Mouse (Mus musculus): ENCODE measurements around the gene Tmem37. TPM values are rescaled to one million over a fixed set of nuclear protein-coding genes. Genes with fewer than 3 reads are reported as not detected.

Tmem37 gene
- polyA plus RNA-seq, 1 experiment from 2014 or later: 15.7 TPM

- no peak overlapping the region for H3K27ac ChIP-seq (replicated peaks in 1 of 2; ENCODE audit: control insufficient read depth in 1 of 2, insufficient read depth in 1 of 2, low read depth in 2 of 2, low read length in 2 of 2)
- peaks cover 6% of the 10 kb centered on the region; the same call in 1 of the 2 replicates for H3K9me3 ChIP-seq (ENCODE audit: control insufficient read depth, low read length)
- 0 out of 2 replicates have a peak overlapping the region, but pooled peaks have one; percentile 23 for H3K9ac ChIP-seq (ENCODE audit: low read length)
- no peak for ATAC-seq (ENCODE audit: insufficient number of reproducible peaks, insufficient read depth, low FRiP score, low read depth)
- peaks cover 45% of the 10 kb centered on the region for H3K36me3 ChIP-seq (ENCODE audit: control insufficient read depth, insufficient read depth, low read length)
- peak overlapping the region; percentile 87 for H3K4me2 ChIP-seq (ENCODE audit: low read length)
- H3K27me3 ChIP-seq (ENCODE audit: control insufficient read depth, insufficient read depth, low read length): no peaks in the 10 kb centered on the region
- H3K4me1 ChIP-seq (ENCODE audit: control insufficient read depth in 2 of 2, insufficient read depth in 2 of 2, low read length in 2 of 2): peaks cover 17 to 41% of the 10 kb centered on the region in 2 experiments
- H3K4me3 ChIP-seq (ENCODE audit: control insufficient read depth in 1 of 2, insufficient read depth in 1 of 2, low read depth in 1 of 2, low read length in 2 of 2): no peak overlapping the region
- WGBS: 94% methylated on average over 2 of the region's 2 CpGs
These were observed 45.0 kb upstream of the Tmem37 start for GRCm38 (mm10) chr1:120118854-120119253.

GRCm38 (mm10) chr1:120116106-120116505 lies 42.2 kb upstream of the Tmem37 start:
- H3K4me1 ChIP-seq (ENCODE audit: control insufficient read depth in 2 of 2, insufficient read depth in 2 of 2, low read length in 2 of 2): peaks cover 15 to 41% of the 10 kb centered on the region in 2 experiments
- peaks cover 62% of the 10 kb centered on the region for H3K36me3 ChIP-seq (ENCODE audit: control insufficient read depth, insufficient read depth, low read length)
- 56% methylated on average over 11 of the region's 11 CpGs for WGBS
- H3K4me3 ChIP-seq (ENCODE audit: control insufficient read depth in 1 of 2, insufficient read depth in 1 of 2, low read depth in 1 of 2, low read length in 2 of 2): no peak overlapping the region
- H3K27ac ChIP-seq (replicated peaks in 1 of 2; ENCODE audit: control insufficient read depth in 1 of 2, insufficient read depth in 1 of 2, low read depth in 2 of 2, low read length in 2 of 2): peak overlapping the region; percentile 61 to 80
- peaks cover 6% of the 10 kb centered on the region; the same call in 1 of the 2 replicates for H3K9me3 ChIP-seq (ENCODE audit: control insufficient read depth, low read length)
- no peak for ATAC-seq (ENCODE audit: insufficient number of reproducible peaks, insufficient read depth, low FRiP score, low read depth)
- H3K27me3 ChIP-seq (ENCODE audit: control insufficient read depth, insufficient read depth, low read length): no peaks in the 10 kb centered on the region
- H3K4me2 ChIP-seq (ENCODE audit: low read length): no peak overlapping the region
- H3K9ac ChIP-seq (ENCODE audit: low read length): no peak overlapping the region

GRCm38 (mm10) chr1:120115671-120116081 lies 41.8 kb upstream of the Tmem37 start:
- H3K27ac ChIP-seq (replicated peaks in 1 of 2; ENCODE audit: control insufficient read depth in 1 of 2, insufficient read depth in 1 of 2, low read depth in 2 of 2, low read length in 2 of 2): peak overlapping the region; percentile 61 to 80
- ATAC-seq (ENCODE audit: insufficient number of reproducible peaks, insufficient read depth, low FRiP score, low read depth): no peak
- H3K36me3 ChIP-seq (ENCODE audit: control insufficient read depth, insufficient read depth, low read length): peaks cover 66% of the 10 kb centered on the region
- H3K9ac ChIP-seq (ENCODE audit: low read length): no peak overlapping the region
- peaks cover 6% of the 10 kb centered on the region; the same call in 1 of the 2 replicates for H3K9me3 ChIP-seq (ENCODE audit: control insufficient read depth, low read length)
- H3K4me3 ChIP-seq (ENCODE audit: control insufficient read depth in 1 of 2, insufficient read depth in 1 of 2, low read depth in 1 of 2, low read length in 2 of 2): no peak overlapping the region
- peaks cover 15 to 41% of the 10 kb centered on the region in 2 experiments for H3K4me1 ChIP-seq (ENCODE audit: control insufficient read depth in 2 of 2, insufficient read depth in 2 of 2, low read length in 2 of 2)
- no peaks in the 10 kb centered on the region for H3K27me3 ChIP-seq (ENCODE audit: control insufficient read depth, insufficient read depth, low read length)
- whole genome bisulfite sequencing: 68% methylated on average over 9 of the region's 9 CpGs
- H3K4me2 ChIP-seq (ENCODE audit: low read length): no peak overlapping the region

GRCm38 (mm10) chr1:120112251-120113187 lies 38.6 kb upstream of the Tmem37 start:
- no peak overlapping the region for H3K4me3 ChIP-seq (ENCODE audit: control insufficient read depth in 1 of 2, insufficient read depth in 1 of 2, low read depth in 1 of 2, low read length in 2 of 2)
- no peak overlapping the region for H3K4me2 ChIP-seq (ENCODE audit: low read length)
- peaks cover 6% of the 10 kb centered on the region; the same call in 1 of the 2 replicates for H3K9me3 ChIP-seq (ENCODE audit: control insufficient read depth, low read length)
- H3K27ac ChIP-seq (replicated peaks in 1 of 2; ENCODE audit: control insufficient read depth in 1 of 2, insufficient read depth in 1 of 2, low read depth in 2 of 2, low read length in 2 of 2): no peak overlapping the region
- H3K27me3 ChIP-seq (ENCODE audit: control insufficient read depth, insufficient read depth, low read length): no peaks in the 10 kb centered on the region
- H3K9ac ChIP-seq (ENCODE audit: low read length): no peak overlapping the region
- peaks cover 7 to 20% of the 10 kb centered on the region in 2 experiments for H3K4me1 ChIP-seq (ENCODE audit: control insufficient read depth in 2 of 2, insufficient read depth in 2 of 2, low read length in 2 of 2)
- WGBS: 78% methylated on average over 12 of the region's 12 CpGs
- ATAC-seq (ENCODE audit: insufficient number of reproducible peaks, insufficient read depth, low FRiP score, low read depth): no peak
- peaks cover 49% of the 10 kb centered on the region for H3K36me3 ChIP-seq (ENCODE audit: control insufficient read depth, insufficient read depth, low read length)

- Histone ChIP-seq H3K27me3 (ENCODE audit: control insufficient read depth, insufficient read depth, low read length) (no peaks in the 10 kb centered on the region), H3K4me3 (ENCODE audit: control insufficient read depth in 1 of 2, insufficient read depth in 1 of 2, low read depth in 1 of 2, low read length in 2 of 2) (no peak overlapping the region), H3K9ac (ENCODE audit: low read length) (no peak overlapping the region), H3K9me3 (ENCODE audit: control insufficient read depth, low read length) (peaks cover 6% of the 10 kb centered on the region; the same call in 1 of the 2 replicates), H3K4me2 (ENCODE audit: low read length) (no peak overlapping the region), H3K4me1 (ENCODE audit: control insufficient read depth in 2 of 2, insufficient read depth in 2 of 2, low read length in 2 of 2) (peaks cover 7 to 13% of the 10 kb centered on the region in 2 experiments), H3K36me3 (ENCODE audit: control insufficient read depth, insufficient read depth, low read length) (peaks cover 47% of the 10 kb centered on the region), H3K27ac (replicated peaks in 1 of 2; ENCODE audit: control insufficient read depth in 1 of 2, insufficient read depth in 1 of 2, low read depth in 2 of 2, low read length in 2 of 2) (no peak overlapping the region)
- WGBS: 89% methylated on average over 8 of the region's 8 CpGs
- ATAC-seq (ENCODE audit: insufficient number of reproducible peaks, insufficient read depth, low FRiP score, low read depth): no peak
These were observed 37.9 kb upstream of the Tmem37 start for GRCm38 (mm10) chr1:120111766-120112165.

GRCm38 (mm10) chr1:120109741-120110432 lies 36.0 kb upstream of the Tmem37 start:
- Histone ChIP-seq H3K27me3 (ENCODE audit: control insufficient read depth, insufficient read depth, low read length) (no peaks in the 10 kb centered on the region), H3K9me3 (ENCODE audit: control insufficient read depth, low read length) (peaks cover 6% of the 10 kb centered on the region; the same call in 1 of the 2 replicates), H3K36me3 (ENCODE audit: control insufficient read depth, insufficient read depth, low read length) (peaks cover 33% of the 10 kb centered on the region), H3K4me2 (ENCODE audit: low read length) (no peak overlapping the region), H3K4me3 (ENCODE audit: control insufficient read depth in 1 of 2, insufficient read depth in 1 of 2, low read depth in 1 of 2, low read length in 2 of 2) (no peak overlapping the region), H3K27ac (replicated peaks in 1 of 2; ENCODE audit: control insufficient read depth in 1 of 2, insufficient read depth in 1 of 2, low read depth in 2 of 2, low read length in 2 of 2) (no peak overlapping the region), H3K9ac (ENCODE audit: low read length) (no peak overlapping the region), H3K4me1 (ENCODE audit: control insufficient read depth in 2 of 2, insufficient read depth in 2 of 2, low read length in 2 of 2) (no peaks in the 10 kb centered on the region)
- WGBS: 80% methylated on average over 19 of the region's 19 CpGs
- ATAC-seq (ENCODE audit: insufficient number of reproducible peaks, insufficient read depth, low FRiP score, low read depth): no peak

GRCm38 (mm10) chr1:120105556-120105959 lies 31.7 kb upstream of the Tmem37 start:
- WGBS: 52% methylated on average over 5 of the region's 5 CpGs
- H3K4me1 ChIP-seq (ENCODE audit: control insufficient read depth in 2 of 2, insufficient read depth in 2 of 2, low read length in 2 of 2): no peaks in the 10 kb centered on the region
- 0 out of 2 replicates have a peak, but pooled peaks have one; percentile 23 for ATAC-seq (ENCODE audit: insufficient number of reproducible peaks, insufficient read depth, low FRiP score, low read depth)

More at GRCm38 (mm10) chr1:120105556-120105959, 31.7 kb upstream of the Tmem37 start:
- H3K9me3 ChIP-seq (ENCODE audit: control insufficient read depth, low read length): no peaks in the 10 kb centered on the region
- no peak overlapping the region for H3K4me3 ChIP-seq (ENCODE audit: control insufficient read depth in 1 of 2, insufficient read depth in 1 of 2, low read depth in 1 of 2, low read length in 2 of 2)
- no peak overlapping the region for H3K27ac ChIP-seq (replicated peaks in 1 of 2; ENCODE audit: control insufficient read depth in 1 of 2, insufficient read depth in 1 of 2, low read depth in 2 of 2, low read length in 2 of 2)
- no peaks in the 10 kb centered on the region for H3K36me3 ChIP-seq (ENCODE audit: control insufficient read depth, insufficient read depth, low read length)
- no peak overlapping the region for H3K4me2 ChIP-seq (ENCODE audit: low read length)
- H3K9ac ChIP-seq (ENCODE audit: low read length): no peak overlapping the region
- no peaks in the 10 kb centered on the region for H3K27me3 ChIP-seq (ENCODE audit: control insufficient read depth, insufficient read depth, low read length)

Measured in heart, embryonic 14.5 days (tissue).